Mouse (Mus musculus): ENCODE results near the gene Olfr283.
A peak's percentile ranks its signal among the peaks of the same experiment; 100 is the strongest.
"Not testable (repeated sequence)": the region's sequence is repeated elsewhere in the genome, so short reads cannot be mapped to it uniquely, and the experiment has no call there.

Olfr283 gene

DNA sequence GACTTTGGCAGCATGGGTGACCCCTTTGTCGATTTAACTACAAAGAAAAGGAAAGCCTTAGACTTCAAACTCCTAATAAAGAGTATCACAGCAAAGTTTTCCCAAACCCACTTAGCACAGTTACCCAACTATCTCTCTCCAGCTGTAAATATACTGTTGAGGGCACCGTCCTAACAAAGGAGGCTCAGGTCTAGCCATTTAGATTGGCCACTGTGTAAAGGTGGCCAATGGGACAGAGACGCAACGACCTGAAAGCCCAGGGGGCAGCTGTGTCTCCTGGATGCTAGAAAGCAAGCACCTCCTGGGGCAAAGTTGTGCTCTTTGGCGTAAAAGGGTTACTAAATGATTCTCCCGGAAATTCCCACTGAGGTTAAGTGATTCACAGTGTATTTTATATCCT, at the start of gene Olfr283:
Gene Olfr283 (minus strand): TSS at position 101 of the 400 bp plus-strand sequence.
- DNase-seq = no peak

DNA sequence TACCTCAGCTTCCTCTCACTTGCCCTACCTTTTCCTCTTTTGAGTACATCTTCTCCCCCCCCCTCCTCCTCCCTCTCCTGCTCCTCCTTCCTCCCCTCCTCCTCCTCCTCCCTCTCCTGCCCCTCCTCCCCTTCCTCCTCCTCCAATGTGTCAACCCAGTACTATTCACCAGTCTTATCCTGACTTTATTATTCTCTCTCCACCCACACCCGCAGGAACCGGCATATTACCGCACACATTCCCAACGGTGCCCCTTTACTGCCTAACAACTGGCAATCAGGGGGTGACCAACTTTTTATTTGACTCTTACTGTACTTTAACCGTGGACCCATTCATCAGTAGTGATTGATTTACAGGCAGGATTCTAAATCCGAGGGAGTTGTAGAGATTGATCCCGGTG, 44.4 kb upstream of the Olfr283 start:
- no peak for DNase-seq

DNA sequence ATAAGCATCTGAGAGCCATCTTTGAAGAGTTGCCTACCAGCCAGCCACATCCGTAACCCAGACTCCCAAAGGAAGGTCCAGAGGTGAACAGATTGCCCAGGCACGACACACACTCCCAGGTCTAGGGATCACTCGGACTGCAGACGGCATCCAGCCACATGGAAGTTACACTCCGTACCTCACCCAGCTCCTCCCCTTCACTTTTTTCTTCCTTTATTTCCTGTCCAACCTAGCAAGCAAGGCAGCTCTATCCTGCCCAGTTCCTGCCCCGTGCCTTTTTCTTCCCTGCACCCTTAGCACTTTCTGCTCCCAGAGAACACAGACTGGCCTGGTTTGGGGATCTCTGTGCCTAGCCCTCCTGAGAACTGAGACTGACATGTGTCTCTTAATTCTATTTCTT, 44.0 kb upstream of the Olfr283 start:
- no peak for DNase-seq

DNA sequence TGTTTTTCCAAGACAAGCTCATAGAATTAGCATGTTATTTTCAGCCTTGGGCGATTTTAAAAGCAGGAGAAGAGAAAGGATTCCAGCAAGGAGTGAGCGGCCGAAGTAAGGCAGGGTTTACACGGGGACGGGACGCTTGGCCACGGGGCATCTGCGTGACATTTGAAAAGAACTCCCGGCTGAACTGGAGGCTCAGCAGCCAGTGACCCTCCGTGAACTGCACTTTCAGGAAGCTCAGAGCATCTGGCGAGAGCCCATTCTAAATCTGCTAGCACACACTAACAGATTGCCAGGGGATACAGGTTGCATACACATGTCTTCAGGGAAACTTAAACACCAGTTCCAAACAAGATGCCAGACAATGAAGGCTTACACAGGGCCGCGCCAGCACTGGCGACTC, 43.6 kb upstream of the Olfr283 start:
- DNase-seq = no peak

DNA sequence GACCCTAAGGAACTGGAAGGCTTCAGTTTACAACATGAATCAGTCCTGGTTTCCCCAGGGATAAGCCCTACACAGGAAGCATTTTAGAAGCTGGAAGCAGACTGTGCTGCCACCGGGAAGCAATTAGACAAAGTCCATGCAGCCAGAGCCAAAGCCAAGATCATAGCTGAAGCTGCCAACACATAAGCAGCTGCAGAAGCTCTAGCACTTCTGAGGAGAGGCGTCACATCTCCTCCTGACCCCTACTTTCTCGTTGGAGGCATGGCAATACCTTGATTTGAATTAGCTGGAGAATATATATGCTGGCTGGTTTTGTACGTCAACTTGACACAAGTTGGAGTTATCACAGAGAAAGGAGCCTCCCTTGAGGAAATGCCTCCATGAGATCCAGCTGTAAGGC, 40.2 kb upstream of the Olfr283 start:
- no peak for DNase-seq

DNA sequence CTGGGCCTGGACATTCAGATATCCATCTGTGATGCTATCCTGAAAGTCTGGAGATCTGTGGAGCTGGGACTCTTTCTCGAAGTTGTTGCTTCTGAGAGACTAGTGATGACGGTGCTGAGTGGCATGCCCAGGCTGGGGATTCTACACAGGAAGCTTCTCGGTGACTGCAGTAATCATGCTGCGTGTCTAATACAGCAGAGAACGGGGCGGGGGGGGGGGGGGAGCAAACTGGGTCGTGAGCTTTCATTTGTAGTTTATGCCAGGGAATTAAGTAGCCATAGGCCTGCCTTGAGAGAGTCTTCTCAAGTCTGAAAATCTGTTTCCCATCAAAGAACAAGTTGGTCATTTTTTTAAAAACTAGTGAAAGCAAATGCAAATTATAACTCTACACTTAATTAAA, 37.4 kb upstream of the Olfr283 start:
- no peak for DNase-seq

DNA sequence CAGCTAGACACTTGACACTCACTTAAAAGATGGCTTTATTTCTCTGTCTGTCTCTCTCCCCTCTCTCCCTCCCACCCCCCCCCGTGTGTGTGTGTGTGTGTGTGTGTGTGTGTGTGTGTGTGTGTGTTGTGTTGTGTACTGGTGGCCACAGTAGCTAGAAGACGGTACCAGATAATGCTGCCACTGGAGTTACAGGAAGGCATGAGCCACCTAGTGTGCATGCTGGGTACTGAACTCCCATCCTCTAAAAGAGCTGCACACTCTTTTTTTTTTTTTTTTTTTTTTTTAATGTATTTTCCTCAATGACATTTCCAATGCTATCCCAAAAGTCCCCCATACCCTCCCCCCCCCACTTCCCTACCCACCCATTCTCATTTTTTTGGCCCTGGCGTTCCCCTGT, 36.5 kb upstream of the Olfr283 start:
- not testable (repeated sequence) for DNase-seq

DNA sequence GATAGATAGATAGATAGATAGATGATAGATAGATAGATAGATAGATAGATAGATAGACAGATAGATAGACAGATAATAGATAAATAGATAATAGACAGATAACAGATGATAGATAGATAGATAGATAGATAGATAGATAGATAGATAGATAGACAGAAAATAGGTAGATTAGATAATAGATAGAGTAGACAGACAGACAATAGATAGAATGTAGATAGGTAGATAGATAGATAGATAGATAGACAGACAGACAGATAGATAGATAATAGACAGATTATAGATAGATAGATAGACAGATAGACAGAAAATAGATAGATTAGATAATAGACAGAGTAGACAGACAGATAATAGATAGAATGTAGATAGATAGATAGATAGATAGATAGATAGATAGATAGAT, 36.1 kb upstream of the Olfr283 start:
- not testable (repeated sequence) for DNase-seq

DNA sequence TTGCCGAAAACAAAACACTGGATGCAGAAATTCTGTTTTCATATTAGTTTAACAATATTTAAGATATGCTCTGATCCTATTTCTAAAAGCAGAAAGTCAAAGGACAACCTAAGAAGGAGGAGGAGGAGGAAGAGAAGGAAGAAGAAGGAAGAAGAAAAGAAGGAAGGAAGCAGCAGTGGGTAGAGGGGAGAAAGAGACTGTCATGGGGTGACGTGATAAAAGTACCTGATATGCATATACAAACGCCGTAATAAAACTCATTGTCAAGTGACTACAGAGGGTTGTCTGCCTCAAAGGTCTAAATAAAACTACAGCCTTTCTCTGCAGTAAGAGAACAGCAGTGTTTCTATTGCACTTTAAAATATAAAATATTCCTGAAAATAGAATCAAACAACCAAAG, 35.2 kb upstream of the Olfr283 start:
- DNase-seq = no peak

DNA sequence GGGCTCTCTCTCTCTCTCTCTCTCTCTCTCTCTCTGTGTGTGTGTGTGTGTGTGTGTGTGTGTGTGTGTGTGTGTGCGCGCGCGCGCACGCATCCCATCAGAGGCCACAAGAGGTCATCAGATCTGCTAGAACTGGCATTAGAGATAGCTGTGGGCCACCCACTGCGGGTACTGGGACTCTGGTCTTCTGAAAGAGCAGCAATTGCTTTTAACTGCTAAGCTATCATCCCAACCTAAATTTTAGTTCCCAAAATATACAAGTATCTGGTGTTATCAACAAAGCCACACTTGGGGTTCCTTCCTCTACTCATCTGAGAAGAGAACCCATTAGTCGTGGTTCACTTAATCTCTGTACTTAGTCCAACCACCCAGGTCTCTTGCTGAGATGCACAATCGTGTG, 29.5 kb upstream of the Olfr283 start:
- DNase-seq = no peak

DNA sequence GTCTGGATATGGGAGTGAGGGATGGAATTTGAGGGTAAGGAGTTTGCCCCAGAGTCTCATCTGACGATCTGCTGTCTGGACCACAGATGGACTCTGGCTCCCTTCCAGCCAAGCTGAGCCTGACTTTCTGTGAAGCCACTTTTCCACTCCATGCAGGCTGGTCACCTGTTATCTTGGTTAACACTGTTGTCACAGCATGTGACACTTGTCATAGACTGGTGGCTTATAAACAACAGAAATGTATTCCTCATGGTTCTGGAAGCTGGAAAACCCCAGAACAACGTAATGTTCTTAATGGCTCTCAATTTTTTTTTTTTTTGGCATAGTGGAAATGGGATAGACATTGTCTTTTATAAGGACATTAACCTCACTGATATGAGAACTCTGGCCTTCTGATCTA, 28.9 kb upstream of the Olfr283 start:
- DNase-seq = no peak

DNA sequence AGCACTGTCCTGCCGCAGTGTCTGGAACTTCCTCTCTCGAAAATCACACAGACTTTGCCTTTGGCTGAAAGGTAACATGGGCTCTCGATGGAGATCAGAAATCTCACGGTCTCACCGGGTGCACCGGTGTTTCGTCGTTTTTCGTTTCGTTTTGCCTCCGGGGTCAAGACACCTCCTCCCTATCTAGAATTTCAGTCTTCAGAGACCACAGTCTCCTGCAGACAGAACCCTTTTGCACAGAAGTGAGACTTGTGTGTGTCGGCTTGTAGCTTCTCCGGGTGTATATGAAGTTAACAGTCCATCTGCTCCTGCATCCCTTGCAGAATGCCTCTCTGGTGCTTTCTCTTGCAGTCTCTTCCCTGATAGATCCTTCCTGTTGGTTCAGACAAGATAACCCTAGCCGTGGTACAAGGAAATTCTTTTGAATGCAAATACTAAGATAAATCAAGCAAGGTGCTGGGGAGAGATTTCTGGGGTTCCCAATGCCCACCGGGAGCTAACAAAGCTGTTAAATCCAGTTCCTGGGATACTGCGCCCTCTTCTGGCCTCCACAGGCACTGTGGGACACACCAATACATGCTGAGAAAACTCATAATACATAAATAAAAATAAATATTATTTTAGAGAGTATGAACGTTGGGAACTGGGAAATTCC, 27.8 kb upstream of the Olfr283 start:
- DNase-seq = no peak

DNA sequence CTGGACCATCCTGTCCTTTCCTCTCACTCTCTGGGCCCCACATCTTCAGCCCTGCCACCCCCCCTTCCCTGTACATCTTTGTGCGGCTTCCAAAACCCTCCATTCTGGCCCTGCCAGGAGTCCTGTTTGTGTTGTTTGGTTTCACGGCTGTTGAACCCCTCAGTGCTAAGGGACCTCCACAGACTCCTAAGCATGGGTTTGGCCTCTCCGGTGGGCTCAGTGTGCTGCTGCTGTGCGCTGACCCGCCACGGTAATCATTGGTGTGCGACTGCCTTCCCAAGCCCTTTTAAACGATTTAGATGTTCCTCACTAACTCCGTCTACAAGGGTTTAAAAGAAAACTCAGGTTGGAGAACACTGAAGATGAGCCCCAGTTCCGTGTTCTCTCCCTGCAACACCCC, 21.6 kb upstream of the Olfr283 start:
- no peak for DNase-seq

DNA sequence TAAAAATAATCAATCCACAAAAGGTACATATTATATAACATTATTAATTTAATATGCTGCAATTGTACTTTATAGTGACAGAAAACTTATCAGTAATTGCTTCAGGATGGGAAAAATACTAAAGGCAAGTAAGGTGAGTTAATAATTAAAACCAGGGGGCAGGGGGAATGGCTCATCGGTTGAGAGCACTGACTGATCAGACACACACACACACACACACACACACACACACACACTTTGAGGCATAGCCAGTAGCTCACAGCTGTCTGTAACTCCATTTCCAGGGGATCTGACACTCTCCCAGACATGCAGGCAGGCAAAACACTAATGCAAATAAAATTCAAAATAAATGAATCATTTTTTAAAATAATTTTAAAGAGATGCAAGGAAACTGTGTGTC, 16.4 kb upstream of the Olfr283 start:
- no peak for DNase-seq

DNA sequence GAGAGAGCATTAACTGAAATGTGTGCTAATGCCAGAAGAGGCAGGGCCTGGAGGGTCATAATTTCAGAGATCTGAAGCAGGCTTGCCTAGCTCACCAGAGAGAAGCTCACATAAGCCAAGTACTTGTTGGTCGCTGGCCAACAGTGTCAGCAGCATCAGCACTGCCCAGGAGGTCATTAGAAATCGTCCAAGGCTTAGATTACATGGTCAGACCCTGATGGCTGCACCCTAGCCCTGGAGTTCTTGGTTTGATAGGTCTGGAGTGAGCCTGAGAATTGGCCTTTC, 11.1 kb upstream of the Olfr283 start:
- DNase-seq = no peak

DNA sequence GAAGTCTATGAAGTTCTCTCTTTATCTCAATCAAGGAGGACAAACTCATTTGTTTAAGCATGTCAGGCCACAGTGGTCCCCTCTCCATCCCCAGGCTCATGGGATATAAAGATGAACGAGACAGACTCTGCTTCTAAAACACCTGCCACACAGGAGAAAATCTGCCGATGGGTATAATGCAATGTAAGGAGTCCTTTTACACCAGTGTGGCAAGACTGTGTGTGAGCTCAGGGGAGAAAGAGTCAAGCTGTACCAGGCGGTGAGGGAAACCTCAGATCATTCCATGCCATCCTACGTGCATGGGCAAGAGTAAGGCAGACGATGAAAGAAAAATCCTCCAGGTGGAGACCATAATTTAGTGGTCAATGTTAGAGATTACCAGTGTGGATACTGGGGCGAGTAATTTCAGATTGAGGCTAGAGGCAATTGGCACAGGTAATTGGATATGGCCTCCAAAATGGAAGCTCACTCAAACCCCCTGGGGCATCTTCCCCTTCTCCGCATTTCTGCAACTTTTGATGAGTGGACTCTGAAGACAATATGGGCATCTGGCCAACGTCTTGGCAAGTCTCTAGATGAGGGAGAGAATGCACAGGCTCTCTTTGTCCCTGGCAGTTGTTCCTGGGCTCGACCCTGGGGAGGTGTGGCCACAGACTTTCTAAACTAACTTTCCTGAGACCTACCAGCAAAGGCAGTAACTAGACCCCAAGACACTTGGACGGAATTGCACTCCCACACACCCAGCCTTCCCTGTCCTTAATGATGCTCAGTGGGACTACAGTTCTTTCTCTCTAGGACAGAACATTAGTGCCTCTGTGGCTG, 10.5 kb upstream of the Olfr283 start:
- no peak for DNase-seq

DNA sequence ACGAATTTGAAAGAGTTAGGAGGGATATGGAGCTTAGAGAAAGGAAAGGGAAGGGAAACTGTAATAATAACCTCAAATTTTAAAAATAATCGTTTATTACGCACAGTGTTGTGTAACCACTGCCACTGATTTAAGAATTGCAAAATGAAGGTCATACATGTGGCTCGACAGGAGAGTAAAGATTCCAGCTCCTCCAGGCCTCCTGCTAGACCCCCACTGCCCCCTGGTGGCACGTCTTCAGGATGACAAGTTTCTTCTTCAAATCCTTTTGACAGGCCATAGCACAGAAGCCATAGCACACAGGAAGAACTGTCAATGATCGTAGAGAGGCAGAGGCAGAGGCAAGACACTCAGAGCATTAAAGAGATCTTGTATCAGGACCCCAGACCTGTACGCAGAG, 9.1 kb upstream of the Olfr283 start:
- peak; percentile 28 for DNase-seq

DNA sequence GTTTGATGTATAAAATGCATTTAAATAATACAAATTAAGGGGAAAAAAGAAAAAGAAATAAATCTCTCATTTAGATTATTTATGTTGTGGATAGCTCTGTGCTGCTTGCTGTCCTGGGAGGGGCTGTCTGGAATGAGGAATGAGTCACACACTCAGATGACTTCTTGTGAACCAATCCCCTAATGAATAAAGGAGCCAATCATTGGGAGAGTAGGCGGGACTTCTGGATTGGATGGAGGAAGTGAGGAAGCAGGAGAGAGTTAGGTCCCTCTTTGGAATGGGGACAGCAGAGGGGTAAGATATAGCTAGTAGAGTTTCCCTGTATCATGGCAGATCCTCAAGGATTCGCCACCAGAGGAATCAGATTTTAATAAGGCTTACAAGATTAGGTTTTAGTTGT, 6.9 kb upstream of the Olfr283 start:
- no peak for DNase-seq

DNA sequence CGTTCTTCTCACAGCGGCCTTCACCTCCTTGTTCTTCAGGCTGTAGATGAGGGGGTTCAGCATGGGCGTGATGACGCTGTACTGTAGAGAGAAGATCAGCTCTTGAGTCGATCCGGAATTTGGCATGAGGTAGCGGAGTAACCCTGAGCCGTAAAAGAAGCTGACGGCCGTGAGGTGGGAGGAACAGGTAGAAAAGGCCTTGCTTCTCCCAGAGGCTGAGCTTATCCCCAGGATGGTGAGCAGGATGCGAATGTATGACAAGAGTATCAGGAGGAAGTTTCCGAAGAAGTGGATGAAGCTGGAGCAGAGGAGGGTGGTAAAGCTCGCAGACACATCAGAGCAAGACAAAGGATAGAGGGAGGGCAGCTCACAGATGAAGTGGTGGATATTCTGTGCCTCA, 2.5 kb downstream of the Olfr283 start:
- no peak for DNase-seq

DNA sequence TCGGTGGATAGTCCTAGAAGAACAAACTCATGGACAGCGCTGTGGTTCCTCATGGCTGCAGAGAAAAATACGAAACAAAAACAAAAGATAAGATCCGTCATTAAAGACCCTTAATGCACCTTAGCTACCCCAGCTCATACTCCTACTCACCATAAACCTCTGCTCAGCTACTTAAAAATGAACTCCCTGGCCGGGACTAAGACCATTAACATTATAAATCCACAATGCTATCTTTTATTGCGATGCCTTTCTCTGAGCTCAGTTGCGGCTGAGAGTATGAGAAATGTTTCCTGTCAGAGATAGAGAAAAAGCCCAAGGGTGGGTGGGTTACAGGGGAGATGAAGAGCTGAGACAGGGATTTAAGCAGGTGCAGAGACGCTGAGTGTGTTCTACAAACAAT, 39.9 kb downstream of the Olfr283 start, which contains the start of gene Olfr284:
Gene Olfr284 (minus strand): TSS at position 101 of the 400 bp plus-strand sequence.
- DNase-seq = no peak
